Mouse (Mus musculus) spleen, postnatal 0 days (tissue): Measurements from ENCODE around the gene Olfr518. TPM values are rescaled to one million over a fixed set of nuclear protein-coding genes. Genes with fewer than 3 reads are reported as not detected.

ENCODE experiments used
- polyA plus RNA-seq: library from polyadenylated mRNA; unstranded; fragments of >200 nt; fragmentation: Nextera tagmentation; extraction: Ambion mirVana; gene quantifications from 2 replicates; pipeline ENCODE4 v1.2.1, GENCODE M21; 2015

Olfr518 gene
- not detected in 2 replicates for polyA plus RNA-seq

GRCm38 (mm10) chr7:108884906-108885305 lies at the start of gene Olfr518:
TSS of gene Olfr518 (minus strand) at chr7:108885006.

GRCm38 (mm10) chr7:108933794-108934731 lies 49.3 kb upstream of the Olfr518 start, which contains the start of gene Eif3f:
TSS of gene Eif3f (plus strand) at chr7:108934417.

GRCm38 (mm10) chr7:108929726-108930393 lies 45.1 kb upstream of the Olfr518 start, which contains the start of gene Nlrp10:
TSS of gene Nlrp10 (minus strand) at chr7:108930178.

GRCm38 (mm10) chr7:108894320-108894719 lies 9.5 kb upstream of the Olfr518 start, which contains the start of gene Olfr519:
TSS of gene Olfr519 (minus strand) at chr7:108894420.

GRCm38 (mm10) chr7:108872279-108872678 lies 12.5 kb downstream of the Olfr518 start, which contains the start of gene Olfr517:
TSS of gene Olfr517 (minus strand) at chr7:108872379.

GRCm38 (mm10) chr7:108850429-108850828 lies 34.4 kb downstream of the Olfr518 start, which contains the start of gene Olfr516:
TSS of gene Olfr516 (minus strand) at chr7:108850529.

Other genes starting within 250 kb of the Olfr518 start
- gene Olfr509, start 233.1 kb downstream of the Olfr518 start, polyA plus RNA-seq: 0.04 TPM in 1 of 2 replicates, not detected in the other
- not detected in 2 replicates for gene Olfr510, start 218.6 kb downstream of the Olfr518 start, polyA plus RNA-seq
- not detected in 2 replicates for gene Olfr512, start 171.7 kb downstream of the Olfr518 start, polyA plus RNA-seq
- not detected in 2 replicates for gene Olfr513, start 134.0 kb downstream of the Olfr518 start, polyA plus RNA-seq
- gene Olfr514, start 59.0 kb downstream of the Olfr518 start, polyA plus RNA-seq: not detected in 2 replicates
- gene Olfr516, start 34.5 kb downstream of the Olfr518 start, polyA plus RNA-seq: not detected in 2 replicates
- gene Olfr517, start 12.6 kb downstream of the Olfr518 start, polyA plus RNA-seq: not detected in 2 replicates
- gene Olfr519, start 9.4 kb upstream of the Olfr518 start, polyA plus RNA-seq: not detected in 2 replicates
- 0.05 and 0.08 TPM in 2 replicates for gene Nlrp10, start 45.2 kb upstream of the Olfr518 start, polyA plus RNA-seq
- 67.5 and 71.7 TPM in 2 replicates for gene Eif3f, start 49.4 kb upstream of the Olfr518 start, polyA plus RNA-seq
- gene Tub, start 65.3 kb upstream of the Olfr518 start, polyA plus RNA-seq: 0.02 TPM in 2 replicates
- 0.38 and 0.46 TPM in 2 replicates for gene Ric3, start 198.3 kb upstream of the Olfr518 start, polyA plus RNA-seq